Mouse (Mus musculus) c-Kit-negative CD71-positive TER-119-positive erythroid progenitor cells, embryonic 14.5 days (primary cell): ENCODE data around the gene Gfy.
A peak's percentile ranks its signal among the peaks of the same experiment; 100 is the strongest.

Source experiments
- DNase-seq: peaks from one replicate; pipeline ENCODE4 v3.0.0-alpha.2; 2013; ENCODE audit warnings: low read depth, low spot score

The Gfy gene

DNA sequence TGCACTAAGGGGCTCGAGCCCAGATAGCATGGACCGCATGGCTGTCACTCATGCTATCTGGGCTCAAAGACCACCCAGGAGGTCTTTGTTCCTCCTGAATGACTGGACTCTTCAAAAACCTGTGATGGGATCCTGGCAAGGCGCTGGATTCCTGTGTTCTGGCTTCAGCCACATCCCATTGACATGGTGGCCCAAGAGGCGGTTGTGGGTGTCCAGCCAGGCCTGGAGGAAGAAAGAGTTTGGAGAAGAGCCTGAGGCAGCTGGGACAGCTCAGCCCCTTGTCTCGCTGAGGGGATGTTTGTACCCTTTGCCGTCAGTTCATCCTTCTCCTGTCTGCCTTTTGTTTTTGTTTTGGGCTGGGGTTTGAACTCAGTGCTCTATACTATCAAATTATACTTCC is 29.8 kb downstream of the Gfy start:
- no peak for DNase-seq

DNA sequence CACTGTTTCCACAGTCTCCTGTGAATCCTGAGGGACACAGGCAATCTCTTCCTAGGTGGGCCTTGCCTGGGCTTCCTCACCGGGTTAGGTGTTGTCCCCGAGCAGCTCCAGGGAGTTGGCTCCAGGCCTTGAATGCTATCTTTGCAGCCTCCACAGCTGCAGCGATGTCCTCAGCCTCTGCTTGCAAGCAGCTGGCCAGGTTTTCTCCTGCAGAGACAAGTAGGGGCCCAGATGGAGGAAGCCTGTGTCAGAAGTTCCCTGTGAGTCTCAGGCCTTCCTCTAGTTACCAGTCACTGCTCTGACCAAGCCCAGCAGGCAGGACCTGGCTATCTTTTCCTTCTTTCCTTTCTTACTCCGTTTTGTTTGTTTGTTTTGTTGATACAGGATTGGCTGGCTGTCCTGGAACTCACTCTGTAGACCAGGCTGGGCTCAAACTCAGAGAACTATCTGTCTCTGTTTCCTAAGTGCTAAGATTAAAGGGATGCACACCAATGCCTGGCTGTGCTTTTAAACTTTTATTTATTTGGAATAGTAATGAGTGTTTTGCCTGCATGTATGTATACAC is 30.8 kb downstream of the Gfy start:
- DNase-seq = no peak

DNA sequence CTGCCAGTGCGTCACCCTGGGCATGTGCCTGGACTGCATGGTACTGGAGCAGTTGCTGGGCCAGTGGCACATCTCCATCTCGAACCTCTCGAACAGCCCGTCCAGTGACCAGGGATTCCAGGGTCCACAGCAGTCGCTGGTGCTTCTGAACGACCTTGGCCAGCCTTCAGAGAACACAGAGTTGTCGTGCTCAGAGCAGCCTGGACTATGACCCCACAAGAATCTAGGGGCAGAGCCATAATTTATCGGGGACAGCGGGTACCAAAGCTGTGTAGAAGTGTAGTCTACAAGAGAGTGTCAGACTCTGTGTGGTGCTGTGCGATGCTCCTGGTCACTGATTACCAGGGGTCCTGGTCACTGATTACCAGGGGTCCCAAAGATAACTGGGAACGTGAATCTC is 31.5 kb downstream of the Gfy start:
- no peak for DNase-seq

GRCm38 (mm10) chr7:45147267-45147666 is 32.1 kb downstream of the Gfy start:
- no peak for DNase-seq

DNA sequence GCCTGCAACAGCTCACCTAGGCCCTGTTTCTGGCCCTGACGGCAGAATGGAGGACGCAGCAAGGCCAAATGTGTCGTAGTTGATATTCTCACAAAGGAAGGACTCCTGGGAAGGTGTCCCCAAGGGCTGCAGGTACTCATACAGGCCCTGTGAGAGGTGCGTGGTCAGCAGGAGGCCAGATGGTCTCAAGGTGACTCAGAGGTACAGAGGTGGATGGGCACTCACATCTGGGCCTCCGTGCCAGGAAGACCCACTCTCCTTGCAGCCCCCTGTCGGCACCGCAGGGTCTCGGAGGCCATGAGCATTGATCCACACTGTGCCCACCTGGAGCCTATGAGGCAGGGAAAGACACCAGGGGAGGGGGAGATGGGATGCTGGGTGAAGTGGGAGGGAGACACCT is 33.9 kb downstream of the Gfy start:
- DNase-seq = no peak

GRCm38 (mm10) chr7:45144368-45145174 is 34.8 kb downstream of the Gfy start:
- no peak for DNase-seq

- DNase-seq = no peak
Measured at GRCm38 (mm10) chr7:45141914-45142313, 37.5 kb downstream of the Gfy start.

GRCm38 (mm10) chr7:45141319-45141718 is 38.0 kb downstream of the Gfy start:
- no peak for DNase-seq

- DNase-seq = no peak
Measured at GRCm38 (mm10) chr7:45139904-45140723, 39.3 kb downstream of the Gfy start.

- DNase-seq = no peak
Measured at GRCm38 (mm10) chr7:45138403-45138802, 41.0 kb downstream of the Gfy start.

DNA sequence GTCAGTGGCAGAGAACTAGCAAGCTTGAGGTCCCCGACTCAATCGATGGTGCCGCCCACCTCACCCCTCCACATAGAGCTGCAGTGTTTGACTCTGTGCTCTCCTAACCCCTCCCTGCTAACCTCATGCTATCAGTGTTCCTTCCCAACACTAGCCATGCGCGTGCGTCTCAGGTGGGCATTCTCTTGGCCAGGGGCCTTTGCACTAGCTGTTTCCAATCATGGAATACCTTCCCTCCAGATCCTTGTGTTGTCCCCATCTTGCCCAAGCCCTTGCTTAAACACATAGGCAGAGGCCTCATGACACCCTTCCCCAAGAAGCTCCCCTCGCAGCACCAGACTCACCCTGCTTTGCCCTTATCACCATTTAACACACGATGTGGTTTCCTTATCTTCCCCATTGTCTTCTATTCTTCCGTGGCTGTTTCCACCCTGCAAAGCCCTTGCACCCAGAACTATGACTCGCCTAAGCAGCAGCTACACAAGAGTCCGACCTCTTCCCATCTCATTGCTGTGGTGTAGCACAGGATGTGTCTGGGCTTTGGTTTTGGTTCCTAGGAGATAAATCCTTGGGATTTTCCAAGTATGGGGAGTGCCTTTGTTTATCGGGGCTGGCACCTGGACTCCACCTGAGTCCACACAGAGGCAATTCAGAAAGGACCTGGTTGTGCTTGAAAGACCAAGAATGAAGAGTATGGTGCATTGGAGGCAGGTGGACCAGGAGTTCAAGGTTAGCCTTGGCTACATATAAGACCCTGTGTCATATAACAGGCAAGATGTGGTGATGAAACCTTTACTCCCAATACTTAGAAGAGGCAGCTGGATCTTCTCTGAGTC is 42.0 kb downstream of the Gfy start:
- no peak for DNase-seq

GRCm38 (mm10) chr7:45135993-45136567 is 43.3 kb downstream of the Gfy start, which contains the start of the genes Gm45713 and Flt3l:
Gene Gm45713, minus strand, starts transcription at chr7:45136231.
Gene Flt3l, minus strand, starts transcription at chr7:45136432.
- DNase-seq = peak; percentile 82

DNA sequence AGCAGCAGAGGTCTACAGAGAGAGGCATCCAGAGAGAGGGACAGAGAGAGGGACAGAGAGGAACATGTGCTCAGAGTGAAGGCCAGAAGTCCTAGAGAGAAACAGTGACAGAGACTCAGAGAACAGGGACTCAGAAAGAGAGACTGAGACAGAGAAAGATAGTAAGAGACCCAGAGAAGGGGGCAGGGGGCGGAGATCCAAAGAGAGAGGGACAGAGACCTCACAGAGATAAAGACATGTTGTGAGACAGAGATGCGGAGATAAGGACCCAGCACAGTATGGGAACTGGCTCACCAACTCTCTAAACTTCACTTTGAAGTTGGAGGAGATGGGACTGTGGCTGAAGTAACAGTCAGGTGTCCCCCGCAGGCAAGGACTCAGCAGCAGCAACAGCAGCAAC is 44.0 kb downstream of the Gfy start:
- no peak for DNase-seq

DNA sequence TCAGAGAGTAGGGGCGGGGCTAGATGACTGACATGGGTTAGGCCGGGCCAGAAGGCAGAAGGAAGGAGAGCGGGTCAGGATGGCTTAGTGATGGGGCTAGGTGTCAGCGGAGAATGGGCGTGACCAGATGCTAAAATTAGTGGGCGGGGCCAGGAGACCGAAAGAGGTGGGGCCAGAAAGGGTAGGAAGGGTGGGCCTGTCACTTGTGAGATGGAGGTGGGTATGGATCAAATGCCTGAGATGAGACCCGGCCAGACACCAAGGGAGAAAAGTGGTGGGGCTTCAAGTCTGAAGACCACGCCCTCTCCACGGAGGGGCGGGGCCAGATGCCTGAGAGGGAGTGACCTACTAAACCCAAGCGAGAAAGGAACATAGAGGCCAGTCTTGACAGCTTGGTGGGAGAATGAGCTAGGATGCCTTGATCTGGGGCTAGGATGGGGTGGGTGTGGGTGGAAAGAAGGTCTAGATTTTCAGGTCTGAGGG is 44.8 kb downstream of the Gfy start:
- no peak for DNase-seq

- no peak for DNase-seq
Measured at GRCm38 (mm10) chr7:45133446-45134159, 45.8 kb downstream of the Gfy start.

GRCm38 (mm10) chr7:45131850-45132249 is 47.5 kb downstream of the Gfy start:
- DNase-seq = no peak

- DNase-seq = no peak
Measured at GRCm38 (mm10) chr7:45129776-45130512, 49.4 kb downstream of the Gfy start.

- no peak for DNase-seq
Measured at GRCm38 (mm10) chr7:45129318-45129717, 50.1 kb downstream of the Gfy start.

DNA sequence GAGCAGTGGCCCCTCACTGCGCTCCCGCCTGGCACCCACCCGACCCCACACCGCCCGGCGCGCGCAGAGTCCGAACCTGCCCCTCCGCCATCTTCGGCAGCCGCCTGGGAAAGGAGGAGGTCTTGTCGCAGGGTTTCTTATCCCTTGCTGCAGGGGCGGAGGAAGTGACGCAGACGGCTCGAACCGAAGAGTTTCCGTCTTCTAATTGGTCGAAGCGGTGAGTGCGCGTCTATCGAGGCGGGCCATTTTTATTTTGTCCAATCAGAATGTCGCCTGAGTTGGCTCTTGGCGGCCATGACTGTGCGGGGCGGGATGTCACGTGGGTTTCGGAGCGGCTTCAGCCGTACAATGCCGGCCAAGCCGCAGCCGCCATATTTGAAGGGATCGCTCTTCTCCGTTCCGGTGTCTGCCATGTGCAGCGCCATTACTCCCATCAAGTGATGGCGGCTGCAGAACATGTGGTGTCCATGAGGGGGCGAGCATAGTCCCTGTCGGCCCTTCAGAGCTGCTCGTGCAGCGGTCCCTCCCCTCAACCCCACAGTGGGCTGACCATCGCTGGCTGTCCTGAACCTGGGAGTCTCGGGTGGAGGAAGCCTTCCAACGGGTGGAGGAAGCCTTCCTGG is 50.6 kb downstream of the Gfy start, which contains the start of gene Rpl13a:
Rpl13a (minus strand) TSS at position 138 of the 623 bp plus-strand sequence.
- peak; percentile 99 for DNase-seq
